Mouse (Mus musculus): Measurements from ENCODE around the gene Plxnb2.

Gene Plxnb2

GRCm38 (mm10) chr15:89150041-89150390 lies 30.6 kb downstream of the Plxnb2 start:
- DNase-seq (ENCODE audit: extremely low read depth, low read depth, low spot score): no peak

- DNase-seq (ENCODE audit: extremely low read depth, low read depth, low spot score): no peak
Measured at GRCm38 (mm10) chr15:89149271-89150040, 31.1 kb downstream of the Plxnb2 start, which contains the start of gene Mapk11. Mapk11 (minus strand) TSS chr15:89149628.

- no peak for DNase-seq (ENCODE audit: extremely low read depth, low read depth, low spot score)
Measured at GRCm38 (mm10) chr15:89148496-89149270, 31.9 kb downstream of the Plxnb2 start.

GRCm38 (mm10) chr15:89147895-89148294 lies 32.7 kb downstream of the Plxnb2 start:
- no peak for DNase-seq (ENCODE audit: extremely low read depth, low read depth, low spot score)

- DNase-seq (ENCODE audit: extremely low read depth, low read depth, low spot score): no peak
Measured at GRCm38 (mm10) chr15:89147456-89147855, 33.1 kb downstream of the Plxnb2 start.

GRCm38 (mm10) chr15:89147024-89147423 lies 33.6 kb downstream of the Plxnb2 start:
- no peak for DNase-seq (ENCODE audit: extremely low read depth, low read depth, low spot score)

- DNase-seq (ENCODE audit: extremely low read depth, low read depth, low spot score): no peak
Measured at GRCm38 (mm10) chr15:89146537-89146936, 34.1 kb downstream of the Plxnb2 start.

- DNase-seq (ENCODE audit: extremely low read depth, low read depth, low spot score): no peak
Measured at GRCm38 (mm10) chr15:89145813-89146350, 34.7 kb downstream of the Plxnb2 start.

- DNase-seq (ENCODE audit: extremely low read depth, low read depth, low spot score): no peak
Measured at GRCm38 (mm10) chr15:89144965-89145364, 35.6 kb downstream of the Plxnb2 start.

- DNase-seq (ENCODE audit: extremely low read depth, low read depth, low spot score): no peak
Measured at GRCm38 (mm10) chr15:89143134-89143533, 37.5 kb downstream of the Plxnb2 start.

GRCm38 (mm10) chr15:89141905-89142304 lies 38.7 kb downstream of the Plxnb2 start:
- DNase-seq (ENCODE audit: extremely low read depth, low read depth, low spot score): no peak

GRCm38 (mm10) chr15:89141443-89141842 lies 39.1 kb downstream of the Plxnb2 start:
- no peak for DNase-seq (ENCODE audit: extremely low read depth, low read depth, low spot score)

- DNase-seq (ENCODE audit: extremely low read depth, low read depth, low spot score): no peak
Measured at GRCm38 (mm10) chr15:89140659-89141252, 39.8 kb downstream of the Plxnb2 start, which contains the start of gene Mapk12. Mapk12 (minus strand) TSS chr15:89140703.

- DNase-seq (ENCODE audit: extremely low read depth, low read depth, low spot score): peak; percentile 80
Measured at GRCm38 (mm10) chr15:89140048-89140658, 40.4 kb downstream of the Plxnb2 start.

GRCm38 (mm10) chr15:89138531-89138930 lies 42.1 kb downstream of the Plxnb2 start:
- no peak for DNase-seq (ENCODE audit: extremely low read depth, low read depth, low spot score)

- no peak for DNase-seq (ENCODE audit: extremely low read depth, low read depth, low spot score)
Measured at GRCm38 (mm10) chr15:89138046-89138405, 42.6 kb downstream of the Plxnb2 start.

GRCm38 (mm10) chr15:89137378-89138045 lies 43.1 kb downstream of the Plxnb2 start:
- no peak for DNase-seq (ENCODE audit: extremely low read depth, low read depth, low spot score)

GRCm38 (mm10) chr15:89136461-89137155 lies 44.0 kb downstream of the Plxnb2 start:
- DNase-seq (ENCODE audit: extremely low read depth, low read depth, low spot score): no peak

- no peak for DNase-seq (ENCODE audit: extremely low read depth, low read depth, low spot score)
Measured at GRCm38 (mm10) chr15:89131316-89131715, 49.3 kb downstream of the Plxnb2 start.

- no peak for DNase-seq (ENCODE audit: extremely low read depth, low read depth, low spot score)
Measured at GRCm38 (mm10) chr15:89130245-89130644, 50.3 kb downstream of the Plxnb2 start.
